Mouse (Mus musculus) E14TG2a.4 (cell line): ENCODE results near the gene Ndufb7.

Source experiments
- CTCF ChIP-seq: conservative IDR thresholded peaks from 2 replicates; pipeline ENCODE4 v1.5.1; 2014; ENCODE audit warnings: low read length
- POU5F1 ChIP-seq: IDR thresholded peaks from 2 replicates; pipeline ENCODE4 v1.6.1; 2014; ENCODE audit warnings: low read length, borderline replicate concordance

- TF ChIP-seq CTCF (no peak), POU5F1 (no peak)
Measured at GRCm38 (mm10) chr8:83590488-83591023, 24.1 kb downstream of the Ndufb7 start.
